Mouse (Mus musculus): ENCODE data around the gene Osbpl11. TPM values are rescaled to one million over a fixed set of nuclear protein-coding genes. Genes with fewer than 3 reads are reported as not detected.
A peak's percentile ranks its signal among the peaks of the same experiment; 100 is the strongest.
"Not testable (repeated sequence)": the region's sequence is repeated elsewhere in the genome, so short reads cannot be mapped to it uniquely, and the experiment has no call there.

Osbpl11 gene
- polyA plus RNA-seq, 1 experiment from 2014 or later: 19.1 TPM

GRCm38 (mm10) chr16:33170716-33171587 lies 13.9 kb upstream of the Osbpl11 start:
- Histone ChIP-seq H3K9me3 (ENCODE audit: control insufficient read depth, low read length) (no peaks in the 10 kb centered on the region), H3K4me1 (ENCODE audit: control insufficient read depth, insufficient read depth, low read length) (no peaks in the 10 kb centered on the region), H3K4me2 (ENCODE audit: low read depth, low read length) (no peak overlapping the region), H3K9ac (ENCODE audit: low read depth, low read length) (no peak overlapping the region), H3K36me3 (ENCODE audit: control insufficient read depth, insufficient read depth, low read length) (no peaks in the 10 kb centered on the region), H3K27ac (replicated peaks; ENCODE audit: low read depth, low read length) (no peak overlapping the region), H3K27me3 (replicated peaks; ENCODE audit: control insufficient read depth, insufficient read depth, low read length) (no peaks in the 10 kb centered on the region), H3K4me3 (ENCODE audit: low read depth, low read length) (no peak overlapping the region)
- ATAC-seq (ENCODE audit: low read depth) (no peak), DNase-seq (ENCODE audit: low spot score) (no peak)
- WGBS: 71% methylated on average over 9 of the region's 9 CpGs

DNA sequence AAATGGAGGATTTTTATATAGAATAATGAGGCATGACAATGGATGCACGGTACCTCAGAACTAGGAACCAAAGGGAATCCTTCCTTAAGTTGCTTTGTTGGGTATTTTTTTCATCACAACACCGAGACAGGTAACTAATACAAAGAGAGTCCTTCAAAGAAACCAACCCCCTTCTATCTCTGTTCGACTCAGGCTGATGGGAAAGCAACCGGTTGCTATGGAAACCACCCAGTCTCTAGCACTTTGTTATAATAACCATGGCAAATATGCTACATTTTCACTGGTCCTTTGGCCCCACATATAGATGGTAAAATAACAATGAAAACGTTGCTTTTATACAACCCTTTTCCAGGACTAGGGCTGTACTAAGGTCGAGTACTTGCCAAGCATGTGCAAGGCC lies 13.1 kb upstream of the Osbpl11 start:
- Histone ChIP-seq H3K27me3 (replicated peaks; ENCODE audit: control insufficient read depth, insufficient read depth, low read length) (no peaks in the 10 kb centered on the region), H3K9me3 (ENCODE audit: control insufficient read depth, low read length) (no peaks in the 10 kb centered on the region), H3K4me1 (ENCODE audit: control insufficient read depth, insufficient read depth, low read length) (no peaks in the 10 kb centered on the region), H3K4me3 (ENCODE audit: low read depth, low read length) (no peak overlapping the region), H3K9ac (ENCODE audit: low read depth, low read length) (no peak overlapping the region), H3K4me2 (ENCODE audit: low read depth, low read length) (no peak overlapping the region), H3K27ac (replicated peaks; ENCODE audit: low read depth, low read length) (no peak overlapping the region), H3K36me3 (ENCODE audit: control insufficient read depth, insufficient read depth, low read length) (no peaks in the 10 kb centered on the region)
- DNase-seq (ENCODE audit: low spot score) (no peak), ATAC-seq (ENCODE audit: low read depth) (no peak)
- WGBS: 73% methylated on average over 6 of the region's 6 CpGs

DNA sequence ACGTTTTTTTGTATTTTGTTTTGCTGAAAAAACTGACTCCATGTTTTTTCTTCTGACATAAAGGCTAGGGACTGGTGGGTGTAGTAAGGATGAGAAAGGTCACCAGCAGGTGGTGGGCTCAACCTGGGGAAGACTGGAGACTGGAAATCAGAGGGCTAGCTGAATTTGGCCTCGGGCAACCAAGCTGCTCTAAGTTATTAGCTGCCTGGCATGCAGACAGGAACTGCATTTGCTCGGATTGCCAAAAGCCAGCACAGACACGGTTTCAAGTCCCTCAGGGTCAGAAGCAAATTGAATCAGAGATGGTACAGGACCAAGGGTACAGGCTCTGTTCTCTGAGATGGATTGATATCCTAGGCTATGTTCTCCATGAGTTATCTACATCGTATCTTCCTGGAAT lies 11.7 kb upstream of the Osbpl11 start:
- Histone ChIP-seq H3K4me3 (ENCODE audit: low read depth, low read length) (no peak overlapping the region), H3K27ac (replicated peaks; ENCODE audit: low read depth, low read length) (no peak overlapping the region), H3K9me3 (ENCODE audit: control insufficient read depth, low read length) (no peaks in the 10 kb centered on the region), H3K9ac (ENCODE audit: low read depth, low read length) (no peak overlapping the region), H3K36me3 (ENCODE audit: control insufficient read depth, insufficient read depth, low read length) (no peaks in the 10 kb centered on the region), H3K4me1 (ENCODE audit: control insufficient read depth, insufficient read depth, low read length) (no peaks in the 10 kb centered on the region), H3K27me3 (replicated peaks; ENCODE audit: control insufficient read depth, insufficient read depth, low read length) (no peaks in the 10 kb centered on the region), H3K4me2 (ENCODE audit: low read depth, low read length) (no peak overlapping the region)
- DNase-seq (ENCODE audit: low spot score) (no peak), ATAC-seq (ENCODE audit: low read depth) (no peak)
- WGBS: 64% methylated on average over 5 of the region's 5 CpGs

GRCm38 (mm10) chr16:33174695-33175094 lies 10.2 kb upstream of the Osbpl11 start:
- no peak for ATAC-seq (ENCODE audit: low read depth)
- DNase-seq (ENCODE audit: low spot score): no peak
- Histone ChIP-seq H3K27me3 (replicated peaks; ENCODE audit: control insufficient read depth, insufficient read depth, low read length) (no peaks in the 10 kb centered on the region), H3K9me3 (ENCODE audit: control insufficient read depth, low read length) (no peaks in the 10 kb centered on the region), H3K4me3 (ENCODE audit: low read depth, low read length) (no peak overlapping the region), H3K36me3 (ENCODE audit: control insufficient read depth, insufficient read depth, low read length) (no peaks in the 10 kb centered on the region), H3K4me1 (ENCODE audit: control insufficient read depth, insufficient read depth, low read length) (no peaks in the 10 kb centered on the region), H3K9ac (ENCODE audit: low read depth, low read length) (no peak overlapping the region), H3K27ac (replicated peaks; ENCODE audit: low read depth, low read length) (no peak overlapping the region), H3K4me2 (ENCODE audit: low read depth, low read length) (no peak overlapping the region)

- H3K9me3 ChIP-seq (ENCODE audit: control insufficient read depth, low read length); H3K27ac ChIP-seq (replicated peaks; ENCODE audit: low read depth, low read length); H3K4me1 ChIP-seq (ENCODE audit: control insufficient read depth, insufficient read depth, low read length); H3K27me3 ChIP-seq (replicated peaks; ENCODE audit: control insufficient read depth, insufficient read depth, low read length); H3K9ac ChIP-seq (ENCODE audit: low read depth, low read length); DNase-seq (ENCODE audit: low spot score); ATAC-seq (ENCODE audit: low read depth); H3K36me3 ChIP-seq (ENCODE audit: control insufficient read depth, insufficient read depth, low read length); H3K4me3 ChIP-seq (ENCODE audit: low read depth, low read length); H3K4me2 ChIP-seq (ENCODE audit: low read depth, low read length): not testable (repeated sequence)
- WGBS: 74% methylated on average over 5 of the region's 5 CpGs
Measured at GRCm38 (mm10) chr16:33176831-33177230, 8.0 kb upstream of the Osbpl11 start.

DNA sequence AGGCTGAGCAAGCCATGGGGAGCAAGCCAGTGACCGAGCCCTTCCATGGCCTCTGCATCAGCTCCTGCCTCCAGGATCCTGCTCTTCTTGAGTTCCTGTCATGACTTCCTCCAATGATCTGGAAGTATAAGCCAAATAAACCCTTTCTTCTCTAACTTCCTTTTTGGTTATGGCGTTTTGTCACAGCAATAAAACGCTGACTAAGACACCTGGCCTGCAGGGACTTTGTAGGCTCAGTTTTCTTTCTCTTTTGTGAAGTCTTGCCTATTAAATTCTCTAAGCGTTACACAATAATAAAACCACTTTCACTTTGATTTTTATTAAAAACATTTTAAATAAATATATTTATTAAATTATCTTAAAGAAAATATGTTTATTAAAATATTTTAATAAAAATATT lies 7.1 kb upstream of the Osbpl11 start:
- H3K27ac ChIP-seq (replicated peaks; ENCODE audit: low read depth, low read length): no peak overlapping the region
- no peaks in the 10 kb centered on the region for H3K9me3 ChIP-seq (ENCODE audit: control insufficient read depth, low read length)
- H3K4me1 ChIP-seq (ENCODE audit: control insufficient read depth, insufficient read depth, low read length): no peaks in the 10 kb centered on the region
- H3K4me3 ChIP-seq (ENCODE audit: low read depth, low read length): no peak overlapping the region
- WGBS: 83% methylated on average over 4 of the region's 4 CpGs
- no peak for DNase-seq (ENCODE audit: low spot score)
- H3K9ac ChIP-seq (ENCODE audit: low read depth, low read length): no peak overlapping the region
- no peak for ATAC-seq (ENCODE audit: low read depth)
- H3K36me3 ChIP-seq (ENCODE audit: control insufficient read depth, insufficient read depth, low read length): no peaks in the 10 kb centered on the region
- H3K4me2 ChIP-seq (ENCODE audit: low read depth, low read length): no peak overlapping the region
- H3K27me3 ChIP-seq (replicated peaks; ENCODE audit: control insufficient read depth, insufficient read depth, low read length): no peaks in the 10 kb centered on the region

GRCm38 (mm10) chr16:33178278-33179074 lies 6.4 kb upstream of the Osbpl11 start:
- Histone ChIP-seq H3K9ac (ENCODE audit: low read depth, low read length) (no peak overlapping the region), H3K4me3 (ENCODE audit: low read depth, low read length) (no peak overlapping the region), H3K27me3 (replicated peaks; ENCODE audit: control insufficient read depth, insufficient read depth, low read length) (no peaks in the 10 kb centered on the region), H3K4me1 (ENCODE audit: control insufficient read depth, insufficient read depth, low read length) (no peaks in the 10 kb centered on the region), H3K9me3 (ENCODE audit: control insufficient read depth, low read length) (no peaks in the 10 kb centered on the region), H3K36me3 (ENCODE audit: control insufficient read depth, insufficient read depth, low read length) (no peaks in the 10 kb centered on the region), H3K27ac (replicated peaks; ENCODE audit: low read depth, low read length) (0 out of 2 replicates have a peak overlapping the region, but pooled peaks have one; percentile 21), H3K4me2 (ENCODE audit: low read depth, low read length) (no peak overlapping the region)
- WGBS: 69% methylated on average over 17 of the region's 17 CpGs
- ATAC-seq (ENCODE audit: low read depth): no peak
- DNase-seq (ENCODE audit: low spot score): no peak

DNA sequence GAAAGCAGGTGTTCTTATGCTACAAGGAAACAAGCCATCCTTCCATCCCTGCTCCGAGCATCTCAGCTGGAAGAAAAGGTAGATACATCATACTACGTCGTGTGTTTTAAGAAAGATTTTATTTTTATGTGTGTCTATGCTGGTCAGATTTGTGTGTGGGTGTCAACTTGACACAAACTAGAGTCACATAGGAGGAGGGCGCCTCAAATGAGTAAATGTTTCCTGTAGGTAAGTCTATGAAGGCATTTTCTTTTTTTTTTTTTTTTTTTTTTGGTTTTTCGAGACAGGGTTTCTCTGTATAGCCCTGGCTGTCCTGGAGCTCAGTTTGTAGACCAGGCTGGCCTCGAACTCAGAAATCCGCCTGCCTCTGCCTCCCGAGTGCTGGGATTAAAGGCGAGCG lies 5.6 kb upstream of the Osbpl11 start:
- H3K4me3 ChIP-seq (ENCODE audit: low read depth, low read length); H3K36me3 ChIP-seq (ENCODE audit: control insufficient read depth, insufficient read depth, low read length): not testable (repeated sequence)

More for the DNA sequence above, 5.6 kb upstream of the Osbpl11 start:
- H3K27ac ChIP-seq (replicated peaks; ENCODE audit: low read depth, low read length); ATAC-seq (ENCODE audit: low read depth); H3K4me1 ChIP-seq (ENCODE audit: control insufficient read depth, insufficient read depth, low read length); H3K9ac ChIP-seq (ENCODE audit: low read depth, low read length); H3K4me2 ChIP-seq (ENCODE audit: low read depth, low read length); H3K9me3 ChIP-seq (ENCODE audit: control insufficient read depth, low read length); DNase-seq (ENCODE audit: low spot score); H3K27me3 ChIP-seq (replicated peaks; ENCODE audit: control insufficient read depth, insufficient read depth, low read length): not testable (repeated sequence)
- WGBS: 88% methylated on average over 9 of the region's 10 CpGs
